Mouse (Mus musculus) right cerebral cortex, postnatal 4 days (tissue): ENCODE measurements around the gene Capn8.

Experiments used
- DNase-seq: peaks from one replicate; pipeline ENCODE4 v3.0.0-alpha.2; 2022

Gene Capn8

GRCm38 (mm10) chr1:182679582-182679981, 114.8 kb downstream of the Capn8 start:
- DNase-seq = no peak
